Mouse (Mus musculus): ENCODE results near the gene Neu2.

DNA sequence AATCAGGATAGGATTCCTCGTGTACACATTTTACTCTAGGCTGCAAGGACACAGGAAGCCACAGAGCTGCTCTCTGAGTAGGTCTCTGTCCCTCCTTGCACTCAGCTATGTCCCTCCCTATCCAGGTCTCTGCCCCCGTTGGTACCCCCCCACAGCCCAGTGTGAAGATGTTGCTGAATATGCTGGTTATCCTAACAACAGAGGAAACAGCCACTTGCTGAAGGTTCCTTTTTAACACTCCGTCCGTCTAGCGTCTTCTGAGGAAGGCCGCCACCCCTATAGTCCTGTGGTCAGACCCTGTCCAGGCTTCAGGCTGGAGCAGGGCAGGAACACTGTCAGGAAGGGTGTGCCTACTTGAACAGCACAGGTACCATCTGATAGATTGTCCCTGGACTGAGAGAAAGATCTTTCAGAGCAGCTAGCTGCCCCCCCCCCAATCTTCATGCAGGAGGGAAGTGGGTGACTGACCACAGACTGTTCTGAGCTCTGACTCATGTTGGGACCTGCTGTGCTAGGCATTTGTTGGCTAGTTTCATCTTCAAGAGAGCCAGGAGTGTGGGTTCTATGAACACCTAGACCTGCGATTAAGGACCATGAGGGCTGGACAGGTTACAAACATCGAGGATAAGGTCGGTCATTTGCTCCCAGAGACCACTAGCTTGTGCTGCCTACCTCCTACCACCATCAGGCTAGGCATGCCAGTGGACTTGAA lies 111.6 kb downstream of the Neu2 start:
- TF ChIP-seq POLR2A (IDR thresholded peaks at IDR 0.05; ENCODE audit: insufficient read depth, low read depth, low read length): no peak
- no peak for TF ChIP-seq EP300 (IDR thresholded peaks at IDR 0.05; ENCODE audit: insufficient read depth, low read depth, low read length)
- no peak for TF ChIP-seq CTCF (IDR thresholded peaks at IDR 0.05)
